In the genomic region with DNA sequence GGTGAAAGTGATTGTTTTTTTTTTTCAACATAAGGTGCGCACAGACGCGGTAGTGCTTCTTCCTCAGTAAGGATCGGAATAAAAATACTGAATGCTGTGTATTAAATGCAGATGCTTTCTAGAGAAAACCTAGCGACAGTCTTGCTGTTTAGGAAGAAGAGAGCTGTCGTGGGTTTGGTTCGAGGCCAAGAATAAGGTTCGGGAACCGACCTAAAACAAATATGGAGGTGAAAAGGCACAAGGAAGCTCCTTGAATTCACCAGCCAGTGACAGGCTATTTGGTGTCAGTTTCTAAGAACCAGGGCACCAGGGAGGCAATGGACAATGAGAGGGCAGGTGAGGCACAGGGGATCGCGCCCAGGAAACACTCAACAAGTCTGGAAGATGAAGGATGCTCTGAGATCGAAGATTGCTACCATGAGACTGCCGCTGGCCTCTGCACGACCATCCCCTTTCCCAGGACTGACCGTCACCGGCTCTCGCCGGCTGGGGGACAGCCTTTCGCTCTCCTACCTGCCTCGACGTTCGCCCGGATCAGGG, we compare ENCODE assay signal across 8 mouse cellular contexts. TPM values are rescaled to one million over a fixed set of nuclear protein-coding genes. Genes with fewer than 3 reads are reported as not detected.
DNase-seq lines count a peak whose midpoint lies in the region; ATAC-seq and TF ChIP-seq lines count a peak whose summit lies in the region.

No protein-coding gene starts in this region.

- H3K4me1 ChIP-seq in embryonic facial prominence, embryonic 15.5 days = peaks cover 21% of the 10 kb centered on the region
- H3K4me1 ChIP-seq in kidney, embryonic 16.5 days (ENCODE audit: insufficient read depth, low read length) = peaks cover 19% of the 10 kb centered on the region
- peaks cover 19% of the 10 kb centered on the region for H3K4me1 ChIP-seq in neural tube, embryonic 12.5 days

- H3K27ac ChIP-seq in gastrocnemius, adult 2 months = peak overlapping the region; percentile 86
- H3K27ac ChIP-seq in embryonic facial prominence, embryonic 15.5 days (replicated peaks) = peak overlapping the region; percentile 88
- 0 out of 2 replicates have a peak overlapping the region, but pooled peaks have one; percentile 75 for H3K27ac ChIP-seq in kidney, embryonic 16.5 days (ENCODE audit: low read length)
- peak overlapping the region; percentile 96; the same call in 1 of the 2 replicates for H3K27ac ChIP-seq in neural tube, embryonic 12.5 days

- TF ChIP-seq CTCF in gastrocnemius, adult 2 months (IDR thresholded peaks at IDR 0.05) = no peak

- peaks cover 5% of the 10 kb centered on the region; the same call in 1 of the 2 replicates for H3K27me3 ChIP-seq in embryonic facial prominence, embryonic 15.5 days
- H3K27me3 ChIP-seq in kidney, embryonic 16.5 days (ENCODE audit: insufficient read depth, low read length) = no peaks in the 10 kb centered on the region
- H3K27me3 ChIP-seq in neural tube, embryonic 12.5 days (replicated peaks) = no peaks in the 10 kb centered on the region

- 3% methylated on average over 23 of the region's 23 CpGs for WGBS in embryonic facial prominence, embryonic 15.5 days
- WGBS in kidney, embryonic 16.5 days = 3% methylated on average over 23 of the region's 23 CpGs
- 7% methylated on average over 23 of the region's 23 CpGs for WGBS in neural tube, embryonic 12.5 days

- intact Hi-C loops in gastrocnemius, adult 2 months (cut with DNase I) = no loop called here

- peak; percentile 4; the same call in 1 of the 2 replicates for ATAC-seq in embryonic facial prominence, embryonic 15.5 days (ENCODE audit: insufficient number of reproducible peaks, low FRiP score, low TSS enrichment, low read depth)
- ATAC-seq in kidney, embryonic 16.5 days (ENCODE audit: low FRiP score, low TSS enrichment) = no peak; the same call in 1 of the 2 replicates
- peak; percentile 30 for ATAC-seq in neural tube, embryonic 12.5 days (ENCODE audit: low FRiP score, low read depth)

- peak overlapping the region; percentile 78 for H3K9ac ChIP-seq in embryonic facial prominence, embryonic 15.5 days
- peak overlapping the region; percentile 76 for H3K9ac ChIP-seq in kidney, embryonic 16.5 days (replicated peaks; ENCODE audit: low read length)
- peak overlapping the region; percentile 98 for H3K9ac ChIP-seq in neural tube, embryonic 12.5 days

- no peaks in the 10 kb centered on the region for H3K36me3 ChIP-seq in embryonic facial prominence, embryonic 15.5 days
- no peaks in the 10 kb centered on the region for H3K36me3 ChIP-seq in kidney, embryonic 16.5 days (ENCODE audit: insufficient read depth, low read length)
- no peaks in the 10 kb centered on the region for H3K36me3 ChIP-seq in neural tube, embryonic 12.5 days

- no peaks in the 10 kb centered on the region for H3K9me3 ChIP-seq in embryonic facial prominence, embryonic 15.5 days (replicated peaks)
- no peaks in the 10 kb centered on the region for H3K9me3 ChIP-seq in kidney, embryonic 16.5 days (ENCODE audit: low read length)
- H3K9me3 ChIP-seq in neural tube, embryonic 12.5 days = no peaks in the 10 kb centered on the region

- H3K4me3 ChIP-seq in gastrocnemius, adult 2 months = peak overlapping the region; percentile 93
- H3K4me3 ChIP-seq in embryonic facial prominence, embryonic 15.5 days (replicated peaks) = peak overlapping the region; percentile 67
- H3K4me3 ChIP-seq in kidney, embryonic 16.5 days (ENCODE audit: low read length) = peak overlapping the region; percentile 57
- peak overlapping the region; percentile 92 for H3K4me3 ChIP-seq in neural tube, embryonic 12.5 days

- peak overlapping the region; percentile 72 for H3K4me2 ChIP-seq in embryonic facial prominence, embryonic 15.5 days (replicated peaks)
- H3K4me2 ChIP-seq in kidney, embryonic 16.5 days (replicated peaks; ENCODE audit: low read depth, low read length) = peak overlapping the region; percentile 72
- H3K4me2 ChIP-seq in neural tube, embryonic 12.5 days (replicated peaks) = peak overlapping the region; percentile 74

- DNase-seq in gastrocnemius, adult 2 months = no peak
- DNase-seq in gastrocnemius, postnatal 10 days = no peak
- DNase-seq in CD4-positive helper T cell, adult 2 months (ENCODE audit: low read depth, low spot score) = peak; percentile 20
- DNase-seq in adrenal gland, postnatal 25 days = no peak
- DNase-seq in testis, postnatal 14 days (ENCODE audit: low spot score) = no peak

RNA-seq across cellular contexts. Expression of gene Hdgfl3, which starts 1.1 kb away (rescaled TPM):
- total RNA-seq in gastrocnemius, adult 2 months (2021) = 1 to 10 TPM; 1.3 to 2.6 TPM
- total RNA-seq in gastrocnemius, postnatal 10 days (2021) = 1 to 10 TPM; 6.1 to 8.7 TPM
- 14.7 and 15.0 TPM in 2 replicates for polyA plus RNA-seq in embryonic facial prominence, embryonic 15.5 days (2015; fragmentation: Nextera tagmentation; extraction: Ambion mirVana)
- 10.0 and 11.7 TPM in 2 replicates for polyA plus RNA-seq in kidney, embryonic 16.5 days (2015; fragmentation: Nextera tagmentation; extraction: Ambion mirVana)
- 57.1 and 57.4 TPM in 2 replicates for polyA plus RNA-seq in neural tube, embryonic 12.5 days (2016; fragmentation: Nextera tagmentation; extraction: Ambion mirVana)
- total RNA-seq in adrenal gland, postnatal 25 days (2021) = 12.4 and 14.2 TPM in 2 replicates

RNA-seq across cellular contexts. Expression of gene Bnc1, which starts 59.0 kb away (rescaled TPM):
- total RNA-seq in gastrocnemius, adult 2 months (2021) = not detected
- not detected for total RNA-seq in gastrocnemius, postnatal 10 days (2021)
- 1.6 and 1.8 TPM in 2 replicates for polyA plus RNA-seq in embryonic facial prominence, embryonic 15.5 days (2015; fragmentation: Nextera tagmentation; extraction: Ambion mirVana)
- 0.15 and 0.50 TPM in 2 replicates for polyA plus RNA-seq in kidney, embryonic 16.5 days (2015; fragmentation: Nextera tagmentation; extraction: Ambion mirVana)
- polyA plus RNA-seq in neural tube, embryonic 12.5 days (2016; fragmentation: Nextera tagmentation; extraction: Ambion mirVana) = 1.4 and 2.4 TPM in 2 replicates
- total RNA-seq in adrenal gland, postnatal 25 days (2021) = 0.33 and 0.43 TPM in 2 replicates
